Mouse (Mus musculus): ENCODE results near the gene Sik2. TPM values are rescaled to one million over a fixed set of nuclear protein-coding genes. Genes with fewer than 3 reads are reported as not detected.

Sik2 gene
- polyA plus RNA-seq, 1 experiment from 2014 or later = 10.4 TPM

DNA sequence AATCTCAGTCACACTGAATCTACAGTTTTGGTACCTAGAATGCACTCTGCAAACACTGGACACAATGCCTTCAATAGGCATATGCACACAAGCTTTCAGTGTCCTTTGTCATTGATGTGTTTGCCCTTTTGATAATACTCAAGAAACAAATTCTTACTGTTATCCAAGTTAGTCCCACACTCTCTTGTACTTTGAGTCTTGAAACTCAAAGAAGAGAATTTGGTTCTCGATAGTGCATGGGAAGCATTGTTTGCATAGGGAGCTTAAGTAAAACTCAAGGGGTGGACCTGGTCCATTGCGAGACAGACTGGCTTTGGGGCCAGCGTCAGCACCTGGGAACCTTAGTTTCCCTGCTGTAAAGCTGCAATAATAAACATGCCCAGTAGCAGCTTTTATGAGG, 90.7 kb downstream of the Sik2 start:
- ATAC-seq (no peak), DNase-seq (ENCODE audit: low spot score) (no peak)
- 55% methylated on average over 3 of the region's 3 CpGs for WGBS
- Histone ChIP-seq H3K27me3 (replicated peaks; ENCODE audit: insufficient read depth, low read length) (no peaks in the 10 kb centered on the region), H3K36me3 (ENCODE audit: insufficient read depth, low read length) (peaks cover 2% of the 10 kb centered on the region; the same call in 1 of the 2 replicates), H3K9ac (replicated peaks; ENCODE audit: low read depth) (no peak overlapping the region), H3K4me2 (replicated peaks; ENCODE audit: low read depth, low read length) (no peak overlapping the region), H3K4me3 (ENCODE audit: low read depth, low read length) (no peak overlapping the region), H3K9me3 (ENCODE audit: low read length) (no peaks in the 10 kb centered on the region), H3K27ac (ENCODE audit: low read length) (no peak overlapping the region), H3K4me1 (ENCODE audit: insufficient read depth, low read depth, low read length) (no peaks in the 10 kb centered on the region)
- TF ChIP-seq EP300 (IDR thresholded peaks at IDR 0.05) (no peak), CTCF (IDR thresholded peaks at IDR 0.05) (no peak)

DNA sequence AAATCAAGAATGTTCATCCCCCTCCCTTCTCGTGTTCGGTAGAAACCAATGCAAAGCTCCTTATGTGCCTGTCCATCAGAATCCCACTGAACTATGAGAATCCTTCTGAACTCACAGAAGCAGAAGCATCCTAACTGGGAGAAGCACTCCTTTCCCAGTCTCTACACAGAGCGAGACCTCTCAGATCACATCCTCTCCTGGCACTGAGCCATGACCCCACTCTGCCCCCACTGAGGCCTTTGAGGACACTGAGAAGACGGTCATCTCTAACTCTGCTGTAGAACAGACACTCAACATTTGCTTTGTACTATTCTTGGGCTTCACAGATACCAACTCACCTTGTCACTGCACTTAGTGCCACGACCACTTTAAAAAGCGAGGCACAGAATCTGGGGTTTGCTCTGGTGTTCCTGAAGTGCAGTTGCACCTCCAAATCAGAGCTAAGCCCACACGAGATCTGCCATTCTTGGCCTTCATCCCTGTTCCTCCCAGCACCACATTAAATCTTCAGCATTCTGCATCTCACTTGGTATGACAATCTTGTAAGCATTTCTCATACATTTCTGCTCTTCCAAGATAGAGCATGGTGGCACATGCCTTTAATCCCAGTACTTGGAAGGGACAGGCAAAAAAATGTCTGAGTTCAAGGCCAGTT, 96.9 kb downstream of the Sik2 start:
- DNase-seq (ENCODE audit: low spot score) = no peak
- no peak for TF ChIP-seq CTCF (IDR thresholded peaks at IDR 0.05)
- no peak for TF ChIP-seq EP300 (IDR thresholded peaks at IDR 0.05)
- WGBS = 71% methylated on average over 7 of the region's 7 CpGs

DNA sequence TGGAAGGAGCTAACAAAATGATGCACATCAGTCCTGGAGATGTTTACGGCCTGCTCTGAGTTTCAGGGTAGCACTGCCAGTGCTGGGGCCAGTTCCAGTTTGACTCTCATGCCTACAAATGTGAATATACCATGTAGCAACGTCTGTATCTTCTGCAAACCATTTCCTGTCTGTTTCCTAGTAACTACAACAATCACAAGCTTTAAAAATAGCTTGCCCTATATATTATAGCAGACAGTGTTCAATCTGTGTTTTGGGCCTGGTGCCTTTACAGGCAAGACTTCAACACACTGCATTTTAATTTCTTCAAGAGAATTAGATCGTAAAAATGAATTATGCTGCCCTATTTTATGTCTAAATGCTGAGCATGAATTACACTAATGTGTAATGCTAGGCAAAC, 103.6 kb downstream of the Sik2 start:
- 62% methylated on average over 3 of the region's 3 CpGs for WGBS
- ATAC-seq = no peak
- H3K27ac ChIP-seq (ENCODE audit: low read length) = no peak overlapping the region
- H3K9ac ChIP-seq (replicated peaks; ENCODE audit: low read depth) = no peak overlapping the region
- DNase-seq (ENCODE audit: low spot score) = no peak
- no peaks in the 10 kb centered on the region for H3K36me3 ChIP-seq (ENCODE audit: insufficient read depth, low read length)
- H3K4me3 ChIP-seq (ENCODE audit: low read depth, low read length) = no peak overlapping the region
- H3K4me2 ChIP-seq (replicated peaks; ENCODE audit: low read depth, low read length) = no peak overlapping the region
- no peaks in the 10 kb centered on the region for H3K27me3 ChIP-seq (replicated peaks; ENCODE audit: insufficient read depth, low read length)
- no peaks in the 10 kb centered on the region for H3K4me1 ChIP-seq (ENCODE audit: insufficient read depth, low read depth, low read length)
- H3K9me3 ChIP-seq (ENCODE audit: low read length) = no peaks in the 10 kb centered on the region
- TF ChIP-seq CTCF (IDR thresholded peaks at IDR 0.05) = no peak
- TF ChIP-seq EP300 (IDR thresholded peaks at IDR 0.05) = no peak

More for the DNA sequence above, 96.9 kb downstream of the Sik2 start:
- peaks cover 2% of the 10 kb centered on the region; the same call in 1 of the 2 replicates for H3K36me3 ChIP-seq (ENCODE audit: insufficient read depth, low read length)
- no peak overlapping the region for H3K9ac ChIP-seq (replicated peaks; ENCODE audit: low read depth)
- H3K9me3 ChIP-seq (ENCODE audit: low read length) = no peaks in the 10 kb centered on the region
- H3K4me1 ChIP-seq (ENCODE audit: insufficient read depth, low read depth, low read length) = no peaks in the 10 kb centered on the region
- no peak for ATAC-seq
- no peaks in the 10 kb centered on the region for H3K27me3 ChIP-seq (replicated peaks; ENCODE audit: insufficient read depth, low read length)
- no peak overlapping the region for H3K27ac ChIP-seq (ENCODE audit: low read length)
- H3K4me3 ChIP-seq (ENCODE audit: low read depth, low read length) = no peak overlapping the region
- no peak overlapping the region for H3K4me2 ChIP-seq (replicated peaks; ENCODE audit: low read depth, low read length)

DNA sequence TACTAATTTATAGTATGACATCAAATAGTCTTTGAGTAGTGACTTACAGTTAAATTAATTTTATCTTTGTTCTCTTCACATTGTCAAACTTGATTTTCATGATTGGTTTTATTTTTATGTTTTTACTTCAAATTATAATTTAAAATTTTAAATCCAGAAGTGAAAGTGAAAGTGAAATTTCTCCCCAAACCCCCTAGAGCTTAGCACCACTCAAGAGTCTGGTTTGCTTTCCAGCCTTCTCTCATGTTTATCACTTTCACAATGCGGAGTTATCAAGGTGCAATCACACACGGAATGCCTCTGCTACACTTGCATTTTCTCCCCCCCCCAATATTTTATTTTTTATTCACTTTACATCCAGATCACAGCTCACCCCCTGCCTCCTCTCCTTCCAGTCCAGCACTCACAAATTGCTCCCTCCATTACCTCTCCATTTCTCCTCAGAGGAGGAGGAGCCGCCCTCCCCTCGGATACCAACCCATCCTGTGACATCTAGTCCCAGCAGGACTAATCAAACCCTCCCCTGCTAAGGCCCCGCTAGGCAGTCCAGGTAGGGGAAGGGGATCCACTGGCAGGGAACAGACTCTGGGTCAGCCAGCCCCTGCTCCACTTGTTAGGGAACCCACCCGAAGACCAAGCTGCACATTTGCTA, 104.6 kb downstream of the Sik2 start:
- 77% methylated on average over 6 of the region's 6 CpGs for WGBS

DNA sequence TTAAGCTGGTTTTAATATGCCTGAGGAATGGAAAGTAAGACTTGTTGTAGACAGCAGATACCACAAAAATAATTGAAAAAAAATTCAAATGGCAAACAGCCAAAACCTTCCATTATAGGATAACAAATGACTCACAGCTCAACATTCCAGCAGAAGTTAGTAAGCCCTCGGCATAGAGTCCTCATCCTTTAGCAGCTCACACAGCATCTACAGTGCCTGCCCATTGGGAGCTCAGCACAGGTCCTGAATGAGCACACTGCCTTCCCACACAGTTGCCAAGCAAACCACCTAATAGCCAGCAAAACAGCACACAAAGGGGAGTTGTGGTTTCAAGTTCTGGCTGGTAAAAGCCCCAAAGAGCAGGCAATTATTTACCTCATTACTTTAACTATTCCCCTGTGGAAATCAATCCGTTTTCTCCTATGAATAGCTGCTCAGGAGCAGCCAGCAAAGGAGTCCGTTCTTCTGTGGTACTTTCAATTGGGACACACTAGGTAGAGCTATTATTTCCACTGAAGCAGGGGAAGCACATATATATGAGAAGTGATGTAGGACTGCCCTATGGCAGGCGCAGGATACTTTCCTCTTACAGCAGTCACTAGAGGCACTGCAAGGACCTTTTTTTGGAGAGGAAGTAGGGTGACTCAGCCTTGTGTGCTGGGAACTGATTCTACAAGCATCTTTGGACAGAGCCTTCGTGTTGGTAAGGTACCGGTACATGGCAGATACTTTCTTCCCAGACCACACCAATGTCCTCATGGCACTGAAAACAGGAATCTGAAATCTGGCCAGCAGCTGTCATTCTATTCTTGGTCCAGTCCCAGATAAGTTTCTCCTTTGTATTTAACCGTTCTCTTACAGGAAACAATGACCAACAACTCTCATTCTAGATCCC, 108.6 kb downstream of the Sik2 start:
- Histone ChIP-seq H3K27me3 (replicated peaks; ENCODE audit: insufficient read depth, low read length) (no peaks in the 10 kb centered on the region), H3K9ac (replicated peaks; ENCODE audit: low read depth) (no peak overlapping the region), H3K36me3 (ENCODE audit: insufficient read depth, low read length) (peaks cover 18% of the 10 kb centered on the region), H3K4me2 (replicated peaks; ENCODE audit: low read depth, low read length) (no peak overlapping the region), H3K4me1 (ENCODE audit: insufficient read depth, low read depth, low read length) (no peaks in the 10 kb centered on the region), H3K9me3 (ENCODE audit: low read length) (no peaks in the 10 kb centered on the region), H3K4me3 (ENCODE audit: low read depth, low read length) (no peak overlapping the region), H3K27ac (ENCODE audit: low read length) (no peak overlapping the region)
- peak; percentile 55 for ATAC-seq
- DNase-seq (ENCODE audit: low spot score) = peak; percentile 28
- WGBS = 61% methylated on average over 7 of the region's 7 CpGs
- no peak for TF ChIP-seq EP300 (IDR thresholded peaks at IDR 0.05)

More for the DNA sequence above, 104.6 kb downstream of the Sik2 start:
- Histone ChIP-seq H3K4me1 (ENCODE audit: insufficient read depth, low read depth, low read length) (no peaks in the 10 kb centered on the region), H3K27ac (ENCODE audit: low read length) (no peak overlapping the region), H3K27me3 (replicated peaks; ENCODE audit: insufficient read depth, low read length) (no peaks in the 10 kb centered on the region), H3K36me3 (ENCODE audit: insufficient read depth, low read length) (no peaks in the 10 kb centered on the region), H3K4me3 (ENCODE audit: low read depth, low read length) (no peak overlapping the region), H3K4me2 (replicated peaks; ENCODE audit: low read depth, low read length) (no peak overlapping the region), H3K9ac (replicated peaks; ENCODE audit: low read depth) (no peak overlapping the region), H3K9me3 (ENCODE audit: low read length) (no peaks in the 10 kb centered on the region)
- TF ChIP-seq EP300 (IDR thresholded peaks at IDR 0.05) = no peak
- no peak for TF ChIP-seq CTCF (IDR thresholded peaks at IDR 0.05)
- no peak for ATAC-seq
- DNase-seq (ENCODE audit: low spot score) = no peak

DNA sequence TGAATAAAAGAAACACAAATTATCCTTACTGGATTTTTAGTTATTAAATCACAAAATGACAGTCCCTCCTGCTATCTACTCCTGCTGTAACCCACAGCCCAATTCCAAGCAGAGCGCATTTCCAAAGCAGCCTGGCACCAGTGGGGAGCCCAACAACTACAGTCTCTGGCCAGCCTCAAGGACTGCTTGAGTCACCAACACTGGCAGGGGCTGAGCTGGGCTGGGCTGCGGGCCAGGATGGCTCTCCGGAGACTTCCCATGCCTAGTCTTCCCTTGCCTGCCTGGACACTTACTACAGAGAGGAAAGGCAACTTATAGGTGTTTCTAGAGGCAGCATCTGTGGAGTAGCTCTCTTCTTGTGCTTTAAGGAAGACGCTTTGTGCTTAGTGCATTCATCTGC, 115.2 kb downstream of the Sik2 start:
- no peak overlapping the region for H3K4me2 ChIP-seq (replicated peaks; ENCODE audit: low read depth, low read length)
- no peaks in the 10 kb centered on the region for H3K27me3 ChIP-seq (replicated peaks; ENCODE audit: insufficient read depth, low read length)
- H3K9ac ChIP-seq (replicated peaks; ENCODE audit: low read depth) = no peak overlapping the region
- TF ChIP-seq CTCF (IDR thresholded peaks at IDR 0.05) (no peak), EP300 (IDR thresholded peaks at IDR 0.05) (no peak)
- no peak overlapping the region for H3K4me3 ChIP-seq (ENCODE audit: low read depth, low read length)
- no peaks in the 10 kb centered on the region for H3K9me3 ChIP-seq (ENCODE audit: low read length)
- H3K4me1 ChIP-seq (ENCODE audit: insufficient read depth, low read depth, low read length) = no peaks in the 10 kb centered on the region; the same call in 1 of the 2 replicates
- H3K36me3 ChIP-seq (ENCODE audit: insufficient read depth, low read length) = peaks cover 18% of the 10 kb centered on the region
- DNase-seq (ENCODE audit: low spot score) (peak; percentile 34), ATAC-seq (peak; percentile 64; the same call in 1 of the 2 replicates)
- WGBS = 56% methylated on average over 4 of the region's 4 CpGs
- H3K27ac ChIP-seq (ENCODE audit: low read length) = no peak overlapping the region

All from lung, postnatal 0 days (tissue).